Mouse (Mus musculus): ENCODE measurements around the gene Anks1. TPM values are rescaled to one million over a fixed set of nuclear protein-coding genes. Genes with fewer than 3 reads are reported as not detected.

The Anks1 gene
- polyA plus RNA-seq, 1 experiment from 2014 or later, result 15.3 TPM

GRCm38 (mm10) chr17:27922174-27922712, 13.1 kb downstream of the Anks1 start:
- Histone ChIP-seq H3K27me3 (ENCODE audit: control insufficient read depth, insufficient read depth, low read length) (no peaks in the 10 kb centered on the region), H3K4me2 (ENCODE audit: low read depth, low read length) (no peak overlapping the region), H3K36me3 (ENCODE audit: control insufficient read depth, insufficient read depth, low read length) (no peaks in the 10 kb centered on the region), H3K9ac (ENCODE audit: low read length) (no peak overlapping the region), H3K27ac (ENCODE audit: low read length) (peak overlapping the region; percentile 54; the same call in 1 of the 2 replicates), H3K4me3 (replicated peaks; ENCODE audit: low read length) (no peak overlapping the region), H3K9me3 (replicated peaks; ENCODE audit: control insufficient read depth, low read length) (no peaks in the 10 kb centered on the region), H3K4me1 (ENCODE audit: control insufficient read depth, insufficient read depth, low read length) (peaks cover 44% of the 10 kb centered on the region)
- 56% methylated on average over 11 of the region's 11 CpGs for WGBS
- ATAC-seq (ENCODE audit: insufficient read depth, low FRiP score), result no peak

GRCm38 (mm10) chr17:27925054-27925453, 15.9 kb downstream of the Anks1 start:
- Histone ChIP-seq H3K9me3 (replicated peaks; ENCODE audit: control insufficient read depth, low read length) (no peaks in the 10 kb centered on the region), H3K36me3 (ENCODE audit: control insufficient read depth, insufficient read depth, low read length) (no peaks in the 10 kb centered on the region), H3K4me1 (ENCODE audit: control insufficient read depth, insufficient read depth, low read length) (peaks cover 43% of the 10 kb centered on the region), H3K27ac (ENCODE audit: low read length) (peak overlapping the region; percentile 47), H3K4me3 (replicated peaks; ENCODE audit: low read length) (no peak overlapping the region), H3K9ac (ENCODE audit: low read length) (no peak overlapping the region), H3K27me3 (ENCODE audit: control insufficient read depth, insufficient read depth, low read length) (no peaks in the 10 kb centered on the region), H3K4me2 (ENCODE audit: low read depth, low read length) (no peak overlapping the region; the same call in 1 of the 2 replicates)
- WGBS, result 29% methylated on average over 4 of the region's 4 CpGs
- ATAC-seq (ENCODE audit: insufficient read depth, low FRiP score), result peak; percentile 79

GRCm38 (mm10) chr17:27925504-27925903, 16.4 kb downstream of the Anks1 start:
- Histone ChIP-seq H3K36me3 (ENCODE audit: control insufficient read depth, insufficient read depth, low read length) (no peaks in the 10 kb centered on the region), H3K27me3 (ENCODE audit: control insufficient read depth, insufficient read depth, low read length) (no peaks in the 10 kb centered on the region), H3K27ac (ENCODE audit: low read length) (peak overlapping the region; percentile 47), H3K9ac (ENCODE audit: low read length) (no peak overlapping the region), H3K4me1 (ENCODE audit: control insufficient read depth, insufficient read depth, low read length) (peaks cover 39% of the 10 kb centered on the region), H3K4me2 (ENCODE audit: low read depth, low read length) (no peak overlapping the region; the same call in 1 of the 2 replicates), H3K9me3 (replicated peaks; ENCODE audit: control insufficient read depth, low read length) (no peaks in the 10 kb centered on the region), H3K4me3 (replicated peaks; ENCODE audit: low read length) (no peak overlapping the region)
- WGBS, result 58% methylated on average over 7 of the region's 7 CpGs
- ATAC-seq (ENCODE audit: insufficient read depth, low FRiP score), result peak; percentile 16; the same call in 1 of the 2 replicates

GRCm38 (mm10) chr17:27930291-27930690, 21.2 kb downstream of the Anks1 start:
- 87% methylated on average over 5 of the region's 5 CpGs for WGBS

GRCm38 (mm10) chr17:27931826-27932225, 22.7 kb downstream of the Anks1 start:
- H3K27ac ChIP-seq (ENCODE audit: low read length), result no peak overlapping the region
- WGBS, result 66% methylated on average over 4 of the region's 4 CpGs
- ATAC-seq (ENCODE audit: insufficient read depth, low FRiP score), result no peak
- H3K4me1 ChIP-seq (ENCODE audit: control insufficient read depth, insufficient read depth, low read length), result peaks cover 23% of the 10 kb centered on the region
- no peaks in the 10 kb centered on the region for H3K9me3 ChIP-seq (replicated peaks; ENCODE audit: control insufficient read depth, low read length)
- no peak overlapping the region for H3K9ac ChIP-seq (ENCODE audit: low read length)
- H3K4me2 ChIP-seq (ENCODE audit: low read depth, low read length), result no peak overlapping the region
- no peaks in the 10 kb centered on the region for H3K27me3 ChIP-seq (ENCODE audit: control insufficient read depth, insufficient read depth, low read length)
- no peak overlapping the region for H3K4me3 ChIP-seq (replicated peaks; ENCODE audit: low read length)
- no peaks in the 10 kb centered on the region for H3K36me3 ChIP-seq (ENCODE audit: control insufficient read depth, insufficient read depth, low read length)

More at GRCm38 (mm10) chr17:27930291-27930690, 21.2 kb downstream of the Anks1 start:
- Histone ChIP-seq H3K9ac (ENCODE audit: low read length) (no peak overlapping the region), H3K27me3 (ENCODE audit: control insufficient read depth, insufficient read depth, low read length) (no peaks in the 10 kb centered on the region), H3K4me3 (replicated peaks; ENCODE audit: low read length) (no peak overlapping the region), H3K36me3 (ENCODE audit: control insufficient read depth, insufficient read depth, low read length) (no peaks in the 10 kb centered on the region), H3K9me3 (replicated peaks; ENCODE audit: control insufficient read depth, low read length) (no peaks in the 10 kb centered on the region), H3K27ac (ENCODE audit: low read length) (no peak overlapping the region), H3K4me1 (ENCODE audit: control insufficient read depth, insufficient read depth, low read length) (peaks cover 29% of the 10 kb centered on the region), H3K4me2 (ENCODE audit: low read depth, low read length) (no peak overlapping the region)
- no peak for ATAC-seq (ENCODE audit: insufficient read depth, low FRiP score)

GRCm38 (mm10) chr17:27934136-27934910, 25.2 kb downstream of the Anks1 start:
- ATAC-seq (ENCODE audit: insufficient read depth, low FRiP score), result no peak
- no peak overlapping the region for H3K4me2 ChIP-seq (ENCODE audit: low read depth, low read length)
- no peaks in the 10 kb centered on the region for H3K27me3 ChIP-seq (ENCODE audit: control insufficient read depth, insufficient read depth, low read length)
- H3K27ac ChIP-seq (ENCODE audit: low read length), result peak overlapping the region; percentile 68
- peaks cover 45% of the 10 kb centered on the region for H3K4me1 ChIP-seq (ENCODE audit: control insufficient read depth, insufficient read depth, low read length)
- H3K4me3 ChIP-seq (replicated peaks; ENCODE audit: low read length), result no peak overlapping the region
- 73% methylated on average over 10 of the region's 10 CpGs for WGBS
- H3K9ac ChIP-seq (ENCODE audit: low read length), result no peak overlapping the region
- H3K36me3 ChIP-seq (ENCODE audit: control insufficient read depth, insufficient read depth, low read length), result no peaks in the 10 kb centered on the region
- no peaks in the 10 kb centered on the region for H3K9me3 ChIP-seq (replicated peaks; ENCODE audit: control insufficient read depth, low read length)

- H3K4me2 ChIP-seq (ENCODE audit: low read depth, low read length), result no peak overlapping the region
- H3K9me3 ChIP-seq (replicated peaks; ENCODE audit: control insufficient read depth, low read length), result no peaks in the 10 kb centered on the region
- peaks cover 48% of the 10 kb centered on the region for H3K4me1 ChIP-seq (ENCODE audit: control insufficient read depth, insufficient read depth, low read length)
- H3K4me3 ChIP-seq (replicated peaks; ENCODE audit: low read length), result no peak overlapping the region
- 83% methylated on average over 3 of the region's 3 CpGs for WGBS
- no peaks in the 10 kb centered on the region for H3K27me3 ChIP-seq (ENCODE audit: control insufficient read depth, insufficient read depth, low read length)
- no peaks in the 10 kb centered on the region for H3K36me3 ChIP-seq (ENCODE audit: control insufficient read depth, insufficient read depth, low read length)
- no peak overlapping the region for H3K9ac ChIP-seq (ENCODE audit: low read length)
- no peak for ATAC-seq (ENCODE audit: insufficient read depth, low FRiP score)
- peak overlapping the region; percentile 21; the same call in 1 of the 2 replicates for H3K27ac ChIP-seq (ENCODE audit: low read length)
Observed at GRCm38 (mm10) chr17:27935091-27935490, 26.0 kb downstream of the Anks1 start.

- peaks cover 54% of the 10 kb centered on the region for H3K4me1 ChIP-seq (ENCODE audit: control insufficient read depth, insufficient read depth, low read length)
Observed at GRCm38 (mm10) chr17:27937054-27937615, 28.0 kb downstream of the Anks1 start.

GRCm38 (mm10) chr17:27938121-27938754, 29.1 kb downstream of the Anks1 start:
- no peak for ATAC-seq (ENCODE audit: insufficient read depth, low FRiP score)
- Histone ChIP-seq H3K4me2 (ENCODE audit: low read depth, low read length) (no peak overlapping the region), H3K36me3 (ENCODE audit: control insufficient read depth, insufficient read depth, low read length) (no peaks in the 10 kb centered on the region), H3K4me1 (ENCODE audit: control insufficient read depth, insufficient read depth, low read length) (peaks cover 50% of the 10 kb centered on the region), H3K27me3 (ENCODE audit: control insufficient read depth, insufficient read depth, low read length) (no peaks in the 10 kb centered on the region), H3K9ac (ENCODE audit: low read length) (no peak overlapping the region), H3K9me3 (replicated peaks; ENCODE audit: control insufficient read depth, low read length) (no peaks in the 10 kb centered on the region), H3K4me3 (replicated peaks; ENCODE audit: low read length) (no peak overlapping the region), H3K27ac (ENCODE audit: low read length) (peak overlapping the region; percentile 46)
- WGBS, result 54% methylated on average over 12 of the region's 12 CpGs

More at GRCm38 (mm10) chr17:27937054-27937615, 28.0 kb downstream of the Anks1 start:
- H3K9ac ChIP-seq (ENCODE audit: low read length), result no peak overlapping the region
- no peak overlapping the region for H3K4me2 ChIP-seq (ENCODE audit: low read depth, low read length)
- H3K27ac ChIP-seq (ENCODE audit: low read length), result peak overlapping the region; percentile 36; the same call in 1 of the 2 replicates
- H3K27me3 ChIP-seq (ENCODE audit: control insufficient read depth, insufficient read depth, low read length), result no peaks in the 10 kb centered on the region
- no peak for ATAC-seq (ENCODE audit: insufficient read depth, low FRiP score)
- 84% methylated on average over 4 of the region's 4 CpGs for WGBS
- no peaks in the 10 kb centered on the region for H3K9me3 ChIP-seq (replicated peaks; ENCODE audit: control insufficient read depth, low read length)
- no peak overlapping the region for H3K4me3 ChIP-seq (replicated peaks; ENCODE audit: low read length)
- H3K36me3 ChIP-seq (ENCODE audit: control insufficient read depth, insufficient read depth, low read length), result no peaks in the 10 kb centered on the region
